Mouse (Mus musculus) megakaryocyte progenitor cell, adult 5-6 weeks (primary cell): Measurements from ENCODE around the gene Chid1. TPM values are rescaled to one million over a fixed set of nuclear protein-coding genes. Genes with fewer than 3 reads are reported as not detected.

Experiments
- ATAC-seq: replicated peaks from 2 replicates; pipeline ENCODE4 v1.8.0; 2016; ENCODE audit warnings: mild to moderate bottlenecking, moderate TSS enrichment, inconsistent platforms; ENCODE audit not compliant: poor library complexity
- total RNA-seq, 2 experiments: library from RNA; stranded (forward) in 1 of 2; stranded (reverse) in 1 of 2; fragments of 157-497, 149-512 nt in 1 of 2; fragments of 200-1000 nt in 1 of 2; gene quantifications; 2 replicates each; pipeline versions ENCODE4 v1.2.3 to v1.2.4; 2015 to 2017

The Chid1 gene
- total RNA-seq, 2 experiments from 2014 or later, result 5.8 to 38.7 TPM

GRCm38 (mm10) chr7:141559726-141560325, 20.2 kb upstream of the Chid1 start:
- ATAC-seq, result no peak

DNA sequence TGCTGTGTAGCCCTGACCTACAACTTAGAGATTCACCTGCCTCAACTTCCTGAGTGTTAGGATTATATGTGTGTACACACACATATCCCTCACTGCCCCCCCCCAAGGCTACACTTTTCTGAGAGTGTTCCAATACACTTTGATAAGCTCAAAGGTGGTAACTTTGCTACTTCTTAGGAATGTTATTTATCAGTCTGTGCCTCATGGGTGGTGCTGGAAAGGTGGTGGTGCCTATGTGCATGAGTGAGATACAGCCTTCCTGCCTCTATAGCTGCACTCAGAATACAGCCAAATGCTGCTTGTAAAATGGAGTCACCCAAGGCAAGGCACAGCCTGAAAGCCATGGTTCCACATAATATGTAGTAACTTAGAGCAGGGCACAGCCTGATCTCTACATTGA, 19.3 kb upstream of the Chid1 start:
- peak; percentile 51 for ATAC-seq

DNA sequence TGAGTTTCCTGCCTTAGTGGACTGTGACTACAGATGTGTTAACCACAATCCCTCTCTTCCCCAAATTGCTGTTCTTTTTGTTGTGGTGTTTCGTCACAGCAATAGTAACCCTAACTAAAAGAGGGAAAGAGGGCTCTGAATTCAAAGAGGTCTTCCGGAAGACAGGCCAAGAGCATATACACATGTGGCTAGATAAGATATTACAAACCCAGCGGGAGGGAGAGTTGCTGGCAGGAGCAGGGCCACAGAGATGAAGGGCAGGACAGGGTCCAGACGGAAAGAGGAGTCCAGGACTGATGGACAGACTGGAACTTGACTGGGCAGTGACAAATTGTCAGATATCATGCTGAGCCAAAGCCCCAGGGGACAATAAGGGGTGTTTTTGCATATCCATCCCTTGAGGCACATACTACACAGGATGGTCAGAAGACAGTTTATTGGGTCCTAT, 18.7 kb upstream of the Chid1 start:
- ATAC-seq, result peak; percentile 45

GRCm38 (mm10) chr7:141550464-141550863, 10.8 kb upstream of the Chid1 start:
- no peak for ATAC-seq

GRCm38 (mm10) chr7:141549432-141550061, 9.9 kb upstream of the Chid1 start:
- ATAC-seq, result peak; percentile 88

- no peak for ATAC-seq
Measured at GRCm38 (mm10) chr7:141544654-141545053, 5.0 kb upstream of the Chid1 start.

- ATAC-seq, result no peak
Measured at GRCm38 (mm10) chr7:141542588-141542987, 2.9 kb upstream of the Chid1 start.

GRCm38 (mm10) chr7:141541681-141542080, 2.0 kb upstream of the Chid1 start:
- ATAC-seq, result no peak

DNA sequence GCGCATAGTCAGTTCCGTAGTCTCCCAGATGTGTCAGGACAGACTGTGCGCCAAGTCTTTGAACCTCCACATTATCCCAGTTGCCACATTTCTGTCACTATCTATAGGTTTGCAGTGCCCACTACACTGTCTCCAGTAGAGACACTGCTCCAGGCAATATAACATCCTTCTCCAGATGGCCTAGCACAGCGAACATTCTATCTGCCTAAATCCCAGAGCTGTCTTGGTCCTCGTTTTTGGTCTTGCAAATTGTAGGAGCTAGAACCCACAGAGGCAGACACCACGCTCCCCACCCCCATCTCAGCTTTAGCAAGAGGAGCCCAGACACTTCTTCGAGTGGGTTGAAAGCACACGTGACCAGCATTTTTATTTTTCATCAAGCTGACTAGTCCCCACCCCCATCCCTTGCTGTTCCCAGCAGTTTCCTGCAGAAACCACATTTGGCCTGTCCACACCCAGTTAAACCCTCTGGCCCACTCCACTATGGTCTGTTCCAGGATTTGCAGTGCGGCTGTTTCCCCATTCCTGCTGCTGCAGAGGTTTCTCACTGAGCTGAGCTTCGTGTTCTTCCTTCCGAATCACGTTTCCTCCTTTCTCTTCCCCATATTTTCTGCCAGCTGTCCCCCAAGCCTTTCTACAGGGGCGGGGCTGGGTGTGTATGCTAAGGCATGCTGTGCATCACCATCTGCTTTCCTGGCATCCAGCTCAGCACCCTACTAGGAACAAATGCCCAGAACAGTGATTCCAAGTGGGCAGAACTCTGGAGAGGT, 840 bp upstream of the Chid1 start:
- peak; percentile 58 for ATAC-seq

GRCm38 (mm10) chr7:141538852-141539555, 653 bp downstream of the Chid1 start:
- no peak for ATAC-seq

- no peak for ATAC-seq
Measured at GRCm38 (mm10) chr7:141535570-141535969, 4.1 kb downstream of the Chid1 start.

DNA sequence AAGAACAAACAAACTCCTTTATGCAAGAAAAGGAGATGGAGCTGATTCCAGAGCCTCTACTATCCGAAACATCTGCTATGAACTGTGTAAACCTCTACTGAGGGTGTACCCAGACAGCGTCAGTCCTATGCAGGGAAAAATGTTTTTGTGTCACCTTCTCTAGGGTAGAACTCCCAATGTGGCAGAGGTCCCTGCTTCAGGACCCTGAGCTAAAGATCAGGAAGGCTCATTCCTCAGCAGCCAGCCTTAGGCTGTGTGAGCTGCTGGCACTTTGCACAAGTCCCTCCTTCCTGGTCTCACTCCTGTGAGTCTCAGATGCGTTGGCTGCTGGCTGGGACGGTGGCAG, 14.1 kb downstream of the Chid1 start:
- no peak for ATAC-seq

DNA sequence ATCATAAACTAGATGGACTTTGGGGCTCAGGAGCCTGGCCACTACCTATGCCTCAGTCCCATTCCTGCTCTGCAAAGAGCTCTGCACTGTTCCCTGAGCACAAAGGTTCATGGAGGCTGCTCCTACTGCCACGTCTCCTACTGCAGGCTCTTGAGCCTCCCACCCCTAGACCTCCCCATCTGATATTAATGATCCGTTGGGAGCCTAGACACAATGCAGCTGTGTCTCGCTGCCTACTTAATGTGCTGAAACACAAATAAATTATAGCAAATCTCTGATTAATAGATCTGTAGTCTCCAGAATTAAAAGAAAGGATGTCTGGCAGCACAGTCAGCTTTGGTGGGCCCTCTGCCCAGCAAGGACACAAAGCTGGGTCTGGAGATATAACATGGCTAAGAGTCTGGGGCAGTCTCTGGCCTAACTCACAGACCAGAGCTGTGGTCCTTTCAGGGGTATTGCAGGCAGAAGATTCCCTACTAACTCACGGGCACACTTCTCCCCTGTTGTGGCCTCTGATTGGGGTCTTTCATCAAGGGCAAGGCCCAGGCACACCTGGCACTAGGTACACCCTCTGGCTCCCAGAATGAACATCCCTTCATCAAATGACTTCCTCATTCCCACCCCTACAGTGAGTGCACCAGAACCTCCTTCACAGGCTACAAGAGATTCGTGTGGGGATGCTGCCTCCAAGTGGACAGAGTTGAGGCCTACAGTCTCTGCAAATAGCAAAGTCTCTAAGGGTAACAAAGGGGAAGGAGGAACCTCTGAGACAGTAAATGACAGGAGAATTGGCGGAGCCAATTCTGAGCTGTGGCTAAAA, 14.7 kb downstream of the Chid1 start:
- peak; percentile 98 for ATAC-seq

GRCm38 (mm10) chr7:141524271-141524670, 15.4 kb downstream of the Chid1 start:
- ATAC-seq, result no peak

- ATAC-seq, result no peak
Measured at GRCm38 (mm10) chr7:141523007-141523406, 16.6 kb downstream of the Chid1 start.

DNA sequence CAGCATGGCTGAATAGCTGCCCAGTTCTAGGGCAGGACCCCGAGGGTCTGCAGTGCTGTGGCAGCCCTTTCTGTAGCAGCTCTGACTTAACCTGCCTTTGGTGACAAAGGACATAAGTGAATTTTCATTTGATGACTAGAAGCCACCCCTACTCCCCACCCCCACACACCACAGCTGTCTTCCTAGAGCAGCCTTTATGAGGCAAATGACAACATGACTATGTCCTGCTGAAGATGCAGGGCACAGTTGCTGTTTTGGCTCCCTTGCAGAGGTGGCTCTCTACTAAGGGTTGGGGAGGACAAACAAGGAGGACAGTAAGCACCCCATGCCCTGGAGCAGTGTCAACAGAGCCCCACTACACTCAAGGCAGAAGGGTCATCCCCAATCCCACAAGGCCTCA, 19.9 kb downstream of the Chid1 start:
- ATAC-seq, result no peak

DNA sequence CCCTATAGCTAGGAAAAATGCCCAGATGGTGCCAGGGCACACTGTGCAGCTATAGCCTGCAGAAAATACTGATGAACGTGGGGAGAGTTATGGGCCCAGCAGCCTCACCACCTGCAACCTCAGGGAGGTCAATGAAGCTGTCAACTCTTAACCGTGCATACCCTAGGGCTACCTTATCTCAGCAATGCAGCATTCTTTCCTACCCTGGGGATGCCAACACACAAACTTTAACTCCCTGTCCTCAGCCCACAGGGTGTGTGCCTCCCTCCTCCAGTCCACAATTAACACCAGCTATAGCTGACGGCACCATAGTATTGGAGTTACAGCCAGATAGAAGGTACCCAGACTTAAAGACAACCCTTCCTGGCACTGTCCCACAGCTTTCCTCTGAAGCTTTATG, 20.7 kb downstream of the Chid1 start:
- ATAC-seq, result peak; percentile 95

- ATAC-seq, result no peak
Measured at GRCm38 (mm10) chr7:141518296-141518695, 21.4 kb downstream of the Chid1 start.

DNA sequence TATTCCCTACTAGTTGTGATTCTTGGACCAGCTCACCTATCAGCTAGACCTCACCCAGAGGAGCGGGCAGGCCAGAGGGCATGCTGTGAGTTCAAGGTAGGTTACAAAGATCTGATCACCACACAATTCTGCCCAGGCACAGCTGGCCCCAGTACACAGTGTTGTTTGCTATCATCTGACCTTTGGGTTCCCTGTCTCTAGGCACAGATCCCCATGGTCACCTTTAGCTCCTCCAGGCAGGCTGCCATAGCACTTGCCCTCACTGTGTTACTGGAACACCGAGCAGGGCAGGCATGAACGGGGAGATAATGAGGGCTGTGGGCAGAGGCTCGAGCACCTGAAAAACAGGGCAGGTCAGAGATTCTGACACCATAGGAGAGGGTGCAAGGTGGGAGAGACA, 22.0 kb downstream of the Chid1 start:
- ATAC-seq, result no peak

- no peak for ATAC-seq
Measured at GRCm38 (mm10) chr7:141510681-141511191, 28.9 kb downstream of the Chid1 start.
